Mouse (Mus musculus) liver, postnatal 0 days (tissue): ENCODE measurements at regions not wholly inside any gene's neighbourhood (a gene's known extent, or its start where the extent isn't known, plus 50 kb on each side); places are given as distances from the start of the nearest gene placed in this dataset.
A peak's percentile ranks its signal among the peaks of the same experiment; 100 is the strongest.

Source experiments
- CTCF ChIP-seq: sonication (generic); IDR thresholded peaks from 2 replicates; pipeline ENCODE4 v1.5.1; 2016; ENCODE audit warnings: antibody characterized with exemption, low read depth
- EP300 ChIP-seq: IDR thresholded peaks from 2 replicates; pipeline ENCODE4 v1.6.1; 2016; ENCODE audit warnings: antibody characterized with exemption, low read depth, mild to moderate bottlenecking

DNA sequence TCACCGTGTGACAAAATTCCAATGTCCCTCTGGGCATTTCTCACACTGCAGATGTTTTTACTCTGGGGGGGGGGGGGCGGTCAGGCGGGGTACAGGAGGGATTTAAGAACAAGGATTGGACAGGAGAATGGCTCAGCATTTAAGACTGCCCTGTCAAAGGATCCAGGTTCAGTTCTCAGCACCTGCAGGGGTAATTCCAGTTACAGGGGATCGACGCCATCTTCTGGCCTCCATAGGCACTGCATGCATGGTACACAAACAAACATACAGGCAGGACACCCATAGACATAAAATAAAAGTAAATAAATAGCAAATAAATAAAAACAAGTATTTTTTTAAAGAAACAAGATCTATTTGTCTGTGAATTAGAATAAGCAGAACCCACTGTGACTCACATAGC lies 383.1 kb upstream of the Arid1b start:
- TF ChIP-seq CTCF = peak; percentile 41
- TF ChIP-seq EP300 = no peak
